Mouse (Mus musculus) effector memory CD4-positive, alpha-beta T cell, adult 5 months (primary cell): ENCODE measurements around the gene Ttc32. TPM values are rescaled to one million over a fixed set of nuclear protein-coding genes. Genes with fewer than 3 reads are reported as not detected.

Source experiments
- polyA plus RNA-seq: library from polyadenylated mRNA; unstranded; fragments of 100-300 nt; shearing (Covaris generic); gene quantifications from one replicate; pipeline ENCODE4 v1.2.1, GENCODE M21; 2017

The Ttc32 gene
- 10.8 TPM for polyA plus RNA-seq

GRCm38 (mm10) chr12:9029888-9030723 lies at the start of gene Ttc32:
TSS of gene Ttc32 (plus strand) at chr12:9029997.

Other genes starting within 250 kb of the Ttc32 start
- gene Laptm4a, start 108.3 kb upstream of the Ttc32 start, polyA plus RNA-seq, result 97.7 TPM
- not detected for gene Matn3, start 82.1 kb upstream of the Ttc32 start, polyA plus RNA-seq
- 1.7 TPM for gene Wdr35, start 56.1 kb upstream of the Ttc32 start, polyA plus RNA-seq